Mouse (Mus musculus) forebrain, embryonic 12.5 days (tissue): ENCODE results near the gene Trim69. TPM values are rescaled to one million over a fixed set of nuclear protein-coding genes. Genes with fewer than 3 reads are reported as not detected.

Experiments used
- polyA plus RNA-seq: library from polyadenylated mRNA; unstranded; fragments of >200 nt; fragmentation: Nextera tagmentation; extraction: Ambion mirVana; gene quantifications from 2 replicates; pipeline ENCODE4 v1.2.1, GENCODE M21; 2016

Trim69 gene
- polyA plus RNA-seq, 1 experiment from 2014 or later = not detected

Other genes with a start within 250 kb of the Trim69 start
- 73.0 and 78.9 TPM in 2 replicates for gene Ctdspl2, start 204.7 kb upstream of the Trim69 start, polyA plus RNA-seq
- gene Mageb3, start 204.6 kb upstream of the Trim69 start, polyA plus RNA-seq = 0.54 and 0.56 TPM in 2 replicates
- 13.1 and 14.4 TPM in 2 replicates for gene Eif3j1, start 132.2 kb upstream of the Trim69 start, polyA plus RNA-seq
- 15.3 and 16.9 TPM in 2 replicates for gene Spg11, start 42.3 kb upstream of the Trim69 start, polyA plus RNA-seq
- 80.0 and 89.6 TPM in 2 replicates for gene B2m, start 13.0 kb upstream of the Trim69 start, polyA plus RNA-seq
- not detected in 2 replicates for gene Patl2, start 25.5 kb downstream of the Trim69 start, polyA plus RNA-seq
- not detected in 2 replicates for gene Terb2, start 25.6 kb downstream of the Trim69 start, polyA plus RNA-seq
- 23.9 and 24.3 TPM in 2 replicates for gene Sord, start 74.0 kb downstream of the Trim69 start, polyA plus RNA-seq
- not detected in 2 replicates for gene Duox2, start 137.7 kb downstream of the Trim69 start, polyA plus RNA-seq
- not detected in 2 replicates for gene Duoxa2, start 138.2 kb downstream of the Trim69 start, polyA plus RNA-seq
- gene Duoxa1, start 153.0 kb downstream of the Trim69 start, polyA plus RNA-seq = 0.17 TPM in 1 of 2 replicates, not detected in the other
- gene Duox1, start 155.0 kb downstream of the Trim69 start, polyA plus RNA-seq = 0.04 and 0.08 TPM in 2 replicates
- gene Shf, start 208.5 kb downstream of the Trim69 start, polyA plus RNA-seq = 5.1 and 6.8 TPM in 2 replicates